Mouse (Mus musculus) brain, adult 2 months (tissue): ENCODE data around the gene Etv5.
"Not testable (repeated sequence)": the region's sequence is repeated elsewhere in the genome, so short reads cannot be mapped to it uniquely, and the experiment has no call there.

ENCODE experiments used
- DNase-seq: peaks from one replicate; pipeline ENCODE4 v3.0.0; 2011; ENCODE audit warnings: low read depth, low spot score

The Etv5 gene

DNA sequence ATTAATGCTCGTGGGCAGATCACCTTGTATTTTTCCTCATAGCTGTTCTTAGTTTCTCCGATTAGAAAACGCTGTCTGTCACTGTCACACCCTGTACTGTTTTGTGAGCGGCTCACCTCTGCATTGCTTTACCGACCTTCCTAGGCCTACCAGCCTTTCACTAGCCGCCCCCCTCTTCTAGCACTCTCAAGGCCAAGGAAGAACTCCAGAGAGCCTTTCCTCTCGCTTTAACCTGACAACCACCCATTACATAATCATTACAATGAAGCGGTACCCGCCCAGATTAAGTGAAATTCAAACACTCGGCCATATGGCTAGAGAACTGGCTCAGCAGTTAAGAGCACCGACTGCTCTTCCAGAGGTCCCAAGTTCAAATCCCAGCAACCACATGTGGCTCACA lies 41.2 kb downstream of the Etv5 start:
- DNase-seq: no peak

DNA sequence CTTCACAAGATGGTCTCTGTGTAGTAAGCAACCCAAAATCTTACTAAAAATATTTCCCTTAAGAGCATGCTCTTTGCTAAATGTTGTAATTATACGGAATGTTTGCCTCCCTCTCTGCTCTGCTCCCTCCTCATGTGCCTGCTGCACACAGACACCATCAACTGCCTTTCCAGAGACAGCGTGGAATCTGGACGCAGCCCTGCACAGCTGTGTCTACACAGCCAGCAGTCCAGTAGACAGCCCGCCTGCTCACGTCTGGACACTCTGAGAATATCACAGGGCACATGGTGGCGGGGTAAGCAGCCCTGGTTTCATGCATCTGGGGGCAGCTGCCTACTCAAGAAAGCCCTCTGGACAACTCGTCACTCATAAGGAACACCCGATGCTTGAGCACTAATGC lies 43.1 kb downstream of the Etv5 start:
- DNase-seq: peak; percentile 59

DNA sequence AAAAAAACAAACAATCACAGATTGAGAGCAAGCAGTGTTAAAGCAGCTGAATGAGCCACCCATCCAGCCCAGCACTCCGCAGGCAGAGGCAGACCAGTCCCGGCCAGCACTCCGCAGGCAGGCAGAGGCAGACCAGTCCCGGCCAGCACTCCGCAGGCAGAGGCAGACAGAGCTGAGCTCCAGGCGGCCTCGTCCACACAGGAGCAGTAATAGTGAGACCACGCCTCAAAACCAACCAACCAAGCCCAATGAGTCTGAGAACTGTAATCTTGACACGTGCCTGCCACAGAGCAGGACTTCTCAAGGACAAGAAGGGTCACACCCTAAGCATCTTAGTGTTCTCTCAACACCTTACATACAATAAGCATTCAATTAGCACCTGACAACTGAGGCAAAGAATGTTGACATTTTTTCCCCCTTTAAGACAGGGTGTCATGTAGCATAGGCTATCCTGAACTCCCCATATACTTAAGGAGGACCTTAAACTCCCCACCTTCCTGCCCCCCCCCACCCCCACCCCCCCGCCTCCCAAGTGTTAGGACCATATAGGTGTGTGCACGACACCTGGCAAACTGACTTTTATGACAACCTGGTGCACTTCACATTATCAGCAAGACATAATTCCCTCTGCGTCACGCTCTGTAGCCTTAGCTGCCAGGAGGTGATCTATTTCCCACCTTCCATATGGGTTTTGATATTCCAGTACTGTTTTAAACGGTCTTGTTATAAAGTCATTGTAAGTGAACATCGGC lies 44.2 kb downstream of the Etv5 start:
- no peak for DNase-seq

DNA sequence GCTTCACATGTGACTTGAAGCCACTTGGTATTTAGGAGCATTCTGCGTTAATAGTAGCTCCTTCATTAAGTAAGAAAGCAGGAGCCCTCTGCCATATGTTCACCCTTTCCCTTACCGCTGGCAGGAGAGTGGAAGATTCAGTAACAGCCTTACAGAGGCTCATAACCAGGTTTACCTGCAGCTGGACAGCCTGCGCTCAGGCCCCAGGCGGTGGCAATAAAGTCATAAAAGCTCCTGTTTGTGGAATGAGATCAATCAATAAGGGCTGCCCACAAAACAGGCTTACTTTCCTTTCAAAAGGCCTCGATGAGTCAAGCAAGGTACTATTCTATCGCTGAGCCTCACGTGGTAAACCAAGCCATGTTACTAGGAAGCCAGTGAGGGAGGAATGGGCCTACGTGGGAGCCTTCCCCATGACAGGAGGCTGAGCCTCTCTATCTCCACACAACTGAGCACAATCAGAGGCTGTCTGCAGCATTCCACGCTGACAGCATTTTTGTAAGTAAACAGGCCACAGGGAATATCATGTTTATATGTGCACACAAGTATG lies 49.1 kb downstream of the Etv5 start:
- DNase-seq: no peak

DNA sequence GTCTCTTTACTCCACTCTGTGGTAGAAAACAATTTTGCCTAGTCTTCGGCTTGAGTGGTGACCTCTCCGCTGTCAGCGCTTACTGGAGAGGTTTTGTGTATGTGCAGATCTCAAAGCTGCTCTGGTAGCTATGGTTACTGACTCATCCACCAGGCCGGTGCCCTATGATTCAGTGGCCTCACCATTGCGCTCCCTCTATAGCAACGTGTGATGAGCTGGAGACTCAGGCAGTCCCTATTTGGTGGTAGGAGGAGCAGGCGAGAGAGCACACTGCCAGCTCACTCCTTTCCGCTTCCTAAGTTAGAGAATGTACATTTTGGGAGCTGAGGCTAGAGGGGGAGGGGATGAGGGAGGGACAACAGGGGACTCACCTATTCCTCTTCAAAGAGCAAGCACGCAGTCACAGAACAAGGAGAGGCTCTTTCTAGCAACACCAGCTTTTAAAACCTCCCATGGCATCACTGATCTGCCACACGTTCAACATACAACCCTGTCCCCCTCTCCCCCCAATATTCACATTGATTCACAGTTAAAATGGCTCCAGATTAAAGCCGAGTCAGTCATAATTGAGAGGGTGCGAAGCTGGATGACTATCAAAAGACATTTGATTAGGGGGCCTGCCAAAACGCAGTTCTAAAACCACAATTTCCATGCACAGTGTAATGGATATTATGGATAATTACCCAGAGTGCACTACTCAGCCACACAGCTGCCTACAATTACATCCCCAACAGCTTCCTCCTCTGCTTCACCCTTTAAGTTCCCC lies 50.2 kb downstream of the Etv5 start:
- peak; percentile 93 for DNase-seq

DNA sequence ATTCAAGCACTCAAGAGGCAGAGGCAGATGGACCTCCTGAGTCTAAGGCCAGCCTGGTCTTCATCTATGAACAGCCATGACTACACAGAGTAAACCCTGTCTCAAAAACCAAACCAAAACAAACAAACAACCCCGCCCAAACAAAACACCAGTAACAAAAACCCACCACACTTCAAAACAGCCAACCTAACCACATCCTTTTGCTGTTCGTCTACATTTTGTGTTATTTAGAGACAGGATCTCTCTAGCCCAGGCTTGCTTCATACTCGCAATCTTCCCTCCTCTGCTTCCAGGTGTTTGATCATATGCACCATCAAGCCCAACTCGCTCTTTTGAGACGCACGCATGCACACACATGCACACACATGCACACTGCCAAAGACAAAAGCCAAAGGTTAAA lies 51.8 kb downstream of the Etv5 start:
- DNase-seq: no peak

DNA sequence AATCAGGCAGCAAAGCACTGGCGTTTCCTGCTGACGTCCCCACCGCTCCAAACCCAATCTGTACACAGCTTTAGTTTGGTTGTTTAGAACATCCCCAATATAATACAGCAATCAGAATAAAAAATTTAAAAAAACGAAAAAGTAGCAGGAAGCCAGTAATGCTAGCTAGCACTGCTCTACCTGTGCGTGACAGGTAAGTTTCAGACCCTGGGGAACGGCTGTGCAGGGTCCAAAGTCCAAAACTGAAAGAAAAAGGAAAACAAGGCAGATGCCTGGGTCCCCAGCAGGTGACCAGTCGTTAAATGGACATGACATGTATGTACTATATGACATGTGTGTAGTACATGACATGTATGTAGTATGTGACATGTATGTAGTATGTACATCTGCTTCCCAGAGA lies 57.5 kb downstream of the Etv5 start:
- DNase-seq: not testable (repeated sequence)

DNA sequence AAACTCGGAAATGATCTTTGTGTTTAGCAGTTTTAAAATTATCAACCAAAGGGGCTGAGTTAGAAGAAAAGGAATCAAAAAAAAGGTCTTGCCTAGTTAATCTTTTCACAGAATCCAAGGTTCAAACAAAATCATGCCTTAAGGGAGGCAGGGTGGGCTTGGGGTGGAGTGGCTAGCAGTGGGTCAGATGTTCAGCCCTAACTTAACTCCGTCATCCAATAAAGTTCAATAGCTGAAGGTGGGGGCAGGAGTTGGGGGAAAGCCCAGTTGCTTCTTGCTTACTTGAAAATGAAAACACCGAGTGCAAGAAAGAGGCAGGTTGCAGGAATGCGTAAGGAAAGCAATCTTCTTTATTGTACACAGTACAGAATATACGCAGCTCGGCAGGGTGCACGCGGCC lies 58.5 kb downstream of the Etv5 start:
- no peak for DNase-seq

DNA sequence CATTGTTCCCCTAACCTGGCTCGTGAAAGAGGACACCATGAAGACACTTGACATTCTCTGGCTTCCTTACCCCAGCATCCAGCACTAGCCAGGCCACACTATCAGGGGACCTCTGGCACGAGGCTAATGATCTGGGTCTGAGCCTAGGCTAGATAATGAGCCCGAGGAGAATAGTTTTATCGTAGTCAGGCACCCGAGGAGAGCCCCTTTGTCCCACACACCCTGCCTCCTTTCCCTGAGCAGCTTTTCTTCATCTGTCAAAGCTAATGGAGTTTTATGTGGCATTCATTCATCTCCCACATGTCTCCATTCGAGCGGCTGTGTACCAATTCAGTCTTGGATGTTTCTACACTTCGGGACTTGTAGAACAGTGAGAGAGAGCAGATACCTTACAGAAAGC lies 59.5 kb downstream of the Etv5 start:
- DNase-seq: no peak

DNA sequence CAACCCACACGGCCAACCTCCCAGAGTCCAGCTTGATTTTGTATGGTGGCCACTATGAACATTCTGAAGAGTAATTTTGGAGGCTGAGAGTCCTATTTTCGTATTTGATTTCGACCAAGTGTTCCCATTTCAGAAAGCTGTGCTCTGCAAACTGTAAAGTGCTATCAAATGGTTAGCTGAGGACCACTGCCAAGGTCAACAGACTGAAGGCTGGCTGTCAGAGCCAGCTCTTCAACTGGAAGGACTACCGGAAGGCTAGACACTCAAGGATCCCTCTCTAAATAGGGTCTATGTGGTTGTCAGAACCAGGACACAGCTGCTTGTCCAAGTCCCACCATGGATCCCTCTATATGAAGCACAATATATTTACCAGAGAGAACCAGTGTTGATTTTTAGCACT lies 60.2 kb downstream of the Etv5 start:
- DNase-seq: no peak

DNA sequence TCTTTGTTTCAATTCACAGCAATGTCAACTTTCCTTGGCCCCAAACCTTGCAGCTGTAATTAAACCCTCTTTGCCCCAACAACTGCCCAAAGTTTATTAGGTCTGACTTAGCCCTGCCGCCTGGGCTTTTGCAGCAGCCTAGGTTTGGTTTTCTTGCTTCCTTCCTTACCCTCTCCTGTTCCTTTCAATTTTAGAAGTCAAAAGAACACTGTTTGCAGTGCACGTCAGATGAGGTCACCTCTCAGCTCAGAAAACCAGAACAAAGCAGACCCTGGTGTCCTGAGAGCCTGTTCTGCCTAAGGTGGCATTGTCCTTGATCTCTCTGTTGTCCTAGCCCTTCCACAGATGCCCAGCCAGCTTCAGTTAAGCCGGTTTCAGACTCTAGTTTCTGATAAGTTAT lies 61.8 kb downstream of the Etv5 start:
- DNase-seq: no peak

DNA sequence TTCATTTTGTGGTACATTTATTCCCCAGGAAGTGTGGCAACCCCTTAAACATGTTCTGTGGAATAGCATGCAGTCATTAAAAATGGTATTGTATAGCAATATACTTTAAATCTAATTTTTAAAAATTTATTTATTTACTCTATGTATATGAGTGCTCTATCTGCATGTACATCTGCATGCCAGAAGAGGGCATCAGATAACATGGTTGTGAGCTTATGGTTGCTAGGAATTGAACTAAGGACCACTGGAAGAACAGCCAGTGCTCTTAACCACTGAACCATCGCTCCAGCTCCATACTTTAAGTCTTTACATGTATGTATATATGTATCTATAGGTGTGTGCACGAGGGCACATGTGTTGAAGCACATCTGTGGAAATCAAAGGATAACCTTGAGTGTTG lies 64.6 kb downstream of the Etv5 start:
- DNase-seq: no peak

DNA sequence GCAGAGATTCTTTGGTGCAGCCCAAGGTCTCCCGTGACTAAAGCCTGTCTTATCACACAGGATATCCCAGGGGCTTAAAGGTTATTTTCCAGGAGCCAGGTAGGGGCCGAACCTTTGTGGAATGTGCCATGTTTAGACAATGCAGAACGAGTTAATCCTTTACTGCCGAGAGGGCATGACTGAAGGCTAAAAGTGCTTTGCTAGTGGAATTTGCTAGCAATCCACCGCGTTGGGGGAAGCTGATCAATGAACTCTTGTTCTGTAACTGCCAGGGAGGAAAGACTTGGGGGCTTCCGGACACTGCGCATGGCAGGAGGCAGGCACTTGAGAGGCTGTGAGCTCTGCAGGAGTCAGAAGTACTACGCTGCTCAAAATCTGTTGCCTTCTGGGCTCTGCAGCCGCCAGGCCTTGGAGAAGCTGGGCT lies 66.8 kb downstream of the Etv5 start:
- no peak for DNase-seq

DNA sequence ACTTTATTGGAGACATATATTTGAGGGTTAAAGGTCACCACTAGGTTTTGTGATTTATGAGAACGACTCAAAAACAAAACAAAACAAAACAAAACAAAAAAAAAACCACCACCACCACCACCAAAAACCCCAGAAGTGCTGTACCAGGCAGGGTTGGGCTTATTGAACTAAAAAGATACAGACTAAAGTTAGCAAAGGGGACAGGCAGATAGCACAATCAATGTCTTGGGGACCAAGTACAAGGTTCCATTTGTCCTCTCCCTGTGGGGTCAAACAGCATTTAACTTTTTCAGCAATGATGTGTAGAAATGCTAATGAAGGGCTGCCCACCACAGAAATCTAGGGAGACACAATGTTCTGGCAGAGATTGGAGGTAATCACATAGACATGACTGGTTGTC lies 67.3 kb downstream of the Etv5 start:
- DNase-seq: no peak

DNA sequence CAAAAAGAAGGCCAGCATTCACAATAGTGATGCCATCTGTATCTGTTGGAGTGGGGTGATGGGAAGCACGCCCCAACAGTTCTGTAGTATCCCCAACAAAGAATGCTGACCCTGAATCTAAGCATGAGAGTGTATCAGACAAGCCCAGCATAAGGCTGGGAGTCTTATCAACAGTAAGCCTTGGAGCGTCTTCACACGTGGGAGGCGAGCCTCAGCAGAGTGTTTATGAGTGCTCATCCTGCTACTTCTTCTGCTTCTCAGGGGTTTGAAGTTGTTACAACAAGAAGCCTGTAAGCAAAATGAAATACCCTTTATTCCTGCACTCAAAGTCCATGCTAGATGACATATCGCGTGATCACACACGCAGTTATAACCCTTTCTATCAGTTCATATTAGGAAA lies 72.4 kb downstream of the Etv5 start:
- DNase-seq: peak; percentile 54

DNA sequence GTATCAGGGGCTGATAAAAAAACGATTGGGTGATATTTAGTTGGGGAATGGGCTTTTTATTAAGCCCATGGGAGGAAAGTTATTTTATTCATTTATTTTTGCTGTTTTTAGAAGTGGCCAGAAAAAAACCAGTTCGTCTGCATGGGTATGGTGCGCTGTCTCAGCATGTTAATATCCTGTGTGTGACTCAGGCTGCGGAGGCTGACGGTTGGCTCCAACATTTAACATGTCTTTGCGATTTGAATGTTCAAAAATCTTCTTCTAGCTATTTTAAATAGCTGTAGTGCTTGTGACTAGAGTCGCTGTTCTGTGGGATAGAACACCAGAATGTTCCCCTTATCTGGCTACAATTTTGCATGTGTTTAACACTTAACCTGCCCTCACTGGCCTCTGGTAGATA lies 73.5 kb downstream of the Etv5 start:
- peak; percentile 86 for DNase-seq

DNA sequence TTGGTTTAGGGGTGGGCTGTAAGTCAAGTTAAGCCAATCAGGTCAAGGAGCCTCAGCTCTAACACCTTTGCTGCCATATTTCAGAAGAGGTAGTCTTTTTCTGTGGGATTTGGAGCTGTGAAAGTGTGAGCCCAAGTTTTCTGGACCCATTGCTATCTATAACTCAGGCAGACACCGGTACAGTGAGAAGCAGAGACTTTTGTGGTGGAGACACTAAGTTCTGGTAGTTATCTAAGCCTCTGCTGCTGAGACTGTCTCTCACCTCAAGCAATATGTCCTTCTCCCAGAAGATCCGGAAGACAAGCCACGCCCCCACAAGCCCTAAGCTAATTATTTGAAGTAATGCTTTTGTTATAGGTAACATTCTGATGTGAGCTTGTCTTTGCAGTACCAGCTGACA lies 73.9 kb downstream of the Etv5 start:
- DNase-seq: peak; percentile 70

DNA sequence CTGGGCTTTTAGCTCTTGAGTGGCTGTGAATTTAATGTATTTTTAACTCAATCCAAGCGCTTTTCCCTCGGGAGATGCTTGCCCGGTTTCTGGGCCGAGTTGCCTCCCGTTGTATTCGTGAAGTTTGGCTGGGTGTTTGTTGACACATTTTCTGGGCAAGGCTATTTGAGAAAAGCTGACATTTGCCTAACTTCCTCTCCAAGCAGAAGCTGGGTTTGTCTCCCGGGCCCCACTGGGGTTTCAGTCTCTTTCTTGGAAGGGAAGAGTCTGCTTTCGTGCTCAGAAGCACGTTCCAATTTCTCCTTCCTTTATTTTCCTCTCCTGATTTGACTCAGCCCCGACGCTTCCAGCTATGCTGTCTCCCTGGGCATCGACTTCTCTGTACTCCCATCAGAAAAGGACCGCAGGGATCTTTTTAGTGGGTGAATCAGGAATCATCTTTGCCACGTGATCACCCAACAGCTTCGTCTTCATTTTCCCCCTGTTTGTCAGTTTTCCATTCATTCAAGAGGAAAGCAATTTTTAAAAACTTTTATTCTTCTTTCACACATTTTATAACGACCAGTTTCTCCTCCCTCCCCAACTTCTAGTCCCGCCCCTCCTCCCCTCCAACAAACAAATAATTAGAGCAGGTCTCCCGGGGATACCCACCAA lies 80.7 kb downstream of the Etv5 start:
- DNase-seq: peak; percentile 73

DNA sequence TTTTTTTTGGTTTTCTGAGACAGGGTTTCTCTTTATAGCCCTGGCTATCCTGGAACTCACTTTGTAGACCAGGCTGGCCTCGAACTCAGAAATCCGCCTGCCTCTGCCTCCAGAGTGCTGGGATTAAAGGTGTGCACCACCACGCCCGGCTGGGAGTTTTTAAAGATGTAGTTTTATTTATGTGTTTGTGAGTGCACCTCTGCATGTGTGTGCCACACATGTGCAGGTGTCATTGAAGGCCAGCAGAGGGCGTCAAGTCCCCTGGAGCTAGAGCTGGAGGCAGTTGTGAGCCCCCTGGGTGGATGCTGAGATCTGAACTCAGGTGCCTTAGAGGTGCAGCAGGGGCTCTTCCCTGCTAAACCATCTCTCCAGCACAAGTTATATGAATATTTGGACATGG lies 85.3 kb downstream of the Etv5 start:
- not testable (repeated sequence) for DNase-seq

DNA sequence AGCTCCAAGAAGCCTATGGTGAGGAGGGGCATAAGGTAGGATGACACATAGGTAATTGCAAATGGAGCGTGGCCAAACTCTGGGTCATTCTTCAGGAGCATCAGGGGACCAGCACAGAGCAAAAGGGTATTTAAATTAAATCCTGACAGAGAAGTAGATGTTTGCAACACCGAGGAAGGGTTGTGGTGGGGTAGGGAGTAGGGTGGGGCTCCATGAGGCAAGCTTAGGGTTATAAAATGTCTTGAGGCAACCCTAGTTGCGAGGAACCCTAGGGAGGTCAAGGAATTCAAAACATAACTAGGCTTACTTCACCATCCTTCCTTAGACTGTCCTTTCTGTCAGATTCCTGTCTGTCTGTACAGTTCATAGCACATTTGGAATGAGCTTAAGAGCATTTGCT lies 85.9 kb downstream of the Etv5 start:
- no peak for DNase-seq

DNA sequence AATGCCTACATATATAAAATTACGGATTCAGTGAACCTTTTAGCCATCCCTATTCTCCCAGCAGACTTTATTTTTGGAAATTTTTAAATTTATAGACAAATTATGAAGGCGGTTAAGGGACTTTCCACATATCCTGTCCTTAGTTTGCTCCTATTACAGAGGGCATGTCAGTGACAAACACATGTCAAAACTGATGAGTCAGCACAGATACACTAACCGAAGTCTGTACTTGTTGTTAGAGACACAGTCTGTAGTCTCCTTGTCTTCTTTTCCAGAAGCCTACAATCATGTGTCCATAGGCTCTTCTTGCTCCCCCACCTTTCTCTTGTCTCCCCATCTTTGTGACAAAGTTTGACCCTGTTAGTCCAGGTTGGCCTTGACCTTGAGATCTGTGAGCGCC lies 88.3 kb downstream of the Etv5 start:
- DNase-seq: no peak

DNA sequence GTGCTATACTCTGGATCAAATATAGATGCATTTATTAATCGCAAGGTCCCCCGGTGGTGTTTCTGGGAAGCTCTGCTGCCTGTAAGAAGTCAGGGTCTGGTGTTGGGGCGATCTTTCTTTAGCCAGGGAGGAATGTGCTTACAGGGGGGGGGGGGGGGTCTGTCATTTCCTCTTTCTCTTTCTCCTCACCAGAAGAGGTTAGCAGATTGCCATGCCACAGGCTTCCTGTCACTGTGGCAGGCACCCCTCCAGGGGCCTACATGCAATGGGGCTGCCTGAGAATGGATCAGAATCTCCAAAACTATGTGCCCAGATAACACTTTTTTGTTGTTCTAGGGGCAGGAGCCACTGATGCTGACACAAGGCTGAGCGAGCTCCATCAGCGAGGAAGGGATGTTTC lies 89.7 kb downstream of the Etv5 start:
- DNase-seq: no peak
